Mouse (Mus musculus) embryonic facial prominence, embryonic 14.5 days (tissue): ENCODE measurements at regions not wholly inside any gene's neighbourhood (a gene's known extent, or its start where the extent isn't known, plus 50 kb on each side); places are given as distances from the start of the nearest gene placed in this dataset.
A peak's percentile ranks its signal among the peaks of the same experiment; 100 is the strongest.

Experiments used
- ATAC-seq: fragments of 200-750 bp; cut with Nextera tagmentation; 2 replicates; pipeline ENCODE4 v1.8.0; 2017; ENCODE audit warnings: low read depth, moderate number of reproducible peaks, moderate TSS enrichment
- DNase-seq: peaks from one replicate; pipeline ENCODE4 v3.0.0-alpha.2; 2015; ENCODE audit warnings: low spot score
- H3K27ac ChIP-seq: fragments of 300-500 bp; sonication (generic); replicated peaks from 2 replicates; pipeline ENCODE4 v1.5.1; 2014; ENCODE audit warnings: low read depth, mild to moderate bottlenecking, low read length, moderate library complexity
- H3K27me3 ChIP-seq: fragments of 300-500 bp; sonication (generic); replicated peaks from 2 replicates; pipeline ENCODE4 v1.6.1; 2014; ENCODE audit warnings: low read length; ENCODE audit not compliant: control insufficient read depth, insufficient read depth
- H3K36me3 ChIP-seq: fragments of 300-500 bp; sonication (generic); 2 replicates; pipeline ENCODE4 v1.6.1; 2014; ENCODE audit warnings: low read length, mixed read lengths; ENCODE audit not compliant: control insufficient read depth, insufficient read depth
- H3K4me1 ChIP-seq: fragments of 300-500 bp; sonication (generic); 2 replicates; pipeline ENCODE4 v1.6.1; 2014; ENCODE audit warnings: antibody characterized with exemption, low read length; ENCODE audit not compliant: control insufficient read depth, insufficient read depth
- H3K4me2 ChIP-seq: fragments of 300-500 bp; sonication (generic); 2 replicates; pipeline ENCODE4 v1.6.1; 2014; ENCODE audit warnings: low read depth, mild to moderate bottlenecking, low read length, moderate library complexity, mixed read lengths
- H3K4me3 ChIP-seq: fragments of 300-500 bp; sonication (generic); 2 replicates; pipeline ENCODE4 v1.5.1; 2014; ENCODE audit warnings: low read depth, mild to moderate bottlenecking, low read length
- H3K9ac ChIP-seq: fragments of 300-500 bp; sonication (generic); 2 replicates; pipeline ENCODE4 v1.6.1; 2014; ENCODE audit warnings: low read depth, mild to moderate bottlenecking, low read length, moderate library complexity, mixed read lengths
- H3K9me3 ChIP-seq: fragments of 300-500 bp; sonication (generic); 2 replicates; pipeline ENCODE4 v1.6.1; 2016; ENCODE audit warnings: low read length; ENCODE audit not compliant: control insufficient read depth
- WGBS: fragments of 180-500 bp; shearing (Covaris S2); extraction: QIAGEN DNeasy Blood & Tissue Kit; methylation state at CpG from one replicate; pipeline ENCODE4 v1.1.7; 2014; 5-methylcytosine and 5-hydroxymethylcytosine counted together

DNA sequence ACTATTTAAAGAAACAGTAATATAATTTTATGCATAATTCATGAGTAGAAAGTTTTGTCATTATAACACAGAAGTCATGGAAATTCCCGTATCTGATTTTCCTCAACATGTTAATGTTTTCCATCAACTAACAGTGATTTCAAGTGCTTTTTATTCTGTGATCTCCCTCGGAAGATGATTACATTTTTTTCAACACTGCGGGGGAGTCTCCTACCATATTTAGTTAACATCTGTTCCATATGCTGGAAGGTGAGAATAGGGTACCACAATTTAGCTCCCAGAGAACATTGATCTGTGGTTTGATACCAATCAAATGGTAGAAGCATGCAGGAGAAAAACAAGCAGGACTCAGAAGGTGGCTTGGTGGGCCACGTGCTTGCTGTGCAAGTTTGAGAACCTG is 321.1 kb upstream of the Pmfbp1 start:
- H3K9me3 ChIP-seq = peaks cover 7% of the 10 kb centered on the region; the same call in 1 of the 2 replicates
- ATAC-seq (no peak), DNase-seq (no peak)
- WGBS = 70% methylated on average over 4 of the region's 4 CpGs
- H3K4me3 ChIP-seq = no peak overlapping the region
- H3K27me3 ChIP-seq = no peaks in the 10 kb centered on the region
- no peaks in the 10 kb centered on the region for H3K4me1 ChIP-seq
- no peaks in the 10 kb centered on the region for H3K36me3 ChIP-seq
- no peak overlapping the region for H3K4me2 ChIP-seq
- H3K27ac ChIP-seq = no peak overlapping the region
- H3K9ac ChIP-seq = no peak overlapping the region

DNA sequence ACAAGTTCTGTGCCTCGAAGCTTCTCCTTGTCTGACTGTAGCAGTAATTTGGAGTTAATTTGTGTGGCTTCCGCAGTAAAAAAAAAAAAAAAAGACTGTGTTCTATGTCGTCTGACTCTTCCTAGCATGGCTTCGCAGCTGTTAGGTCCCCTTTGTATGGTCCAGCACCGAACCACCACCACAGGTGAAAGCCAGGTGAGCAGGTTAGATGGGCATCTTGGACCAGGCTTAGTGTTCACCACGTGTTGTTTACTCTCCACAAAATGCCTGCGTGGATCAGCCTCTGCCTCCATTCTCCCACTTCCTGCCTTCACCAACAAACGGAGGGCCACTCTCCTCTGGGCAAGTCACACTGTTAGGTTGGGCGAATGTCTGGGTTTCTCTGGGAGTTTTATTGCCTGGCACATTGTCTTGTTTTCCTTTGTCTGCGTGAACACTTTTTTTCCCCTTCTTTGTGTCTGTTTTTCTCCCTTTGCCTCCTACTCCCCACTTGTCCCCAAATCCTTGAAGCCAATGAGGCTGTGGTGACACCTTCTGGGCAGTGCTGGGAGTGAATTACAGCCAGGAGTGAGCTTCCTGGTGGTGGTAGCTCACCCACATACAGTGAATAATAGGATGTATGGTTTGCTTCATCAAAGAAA is 308.1 kb upstream of the Pmfbp1 start:
- H3K9me3 ChIP-seq = no peaks in the 10 kb centered on the region
- peak overlapping the region; percentile 28 for H3K4me3 ChIP-seq
- H3K27ac ChIP-seq = peak overlapping the region; percentile 55; the same call in 1 of the 2 replicates
- no peaks in the 10 kb centered on the region for H3K27me3 ChIP-seq
- H3K4me2 ChIP-seq = peak overlapping the region; percentile 72
- peak; percentile 94 for ATAC-seq
- no peaks in the 10 kb centered on the region for H3K36me3 ChIP-seq
- peak overlapping the region; percentile 64 for H3K9ac ChIP-seq
- DNase-seq = peak; percentile 87
- 16% methylated on average over 10 of the region's 10 CpGs for WGBS
- H3K4me1 ChIP-seq = peaks cover 6% of the 10 kb centered on the region; the same call in 1 of the 2 replicates

DNA sequence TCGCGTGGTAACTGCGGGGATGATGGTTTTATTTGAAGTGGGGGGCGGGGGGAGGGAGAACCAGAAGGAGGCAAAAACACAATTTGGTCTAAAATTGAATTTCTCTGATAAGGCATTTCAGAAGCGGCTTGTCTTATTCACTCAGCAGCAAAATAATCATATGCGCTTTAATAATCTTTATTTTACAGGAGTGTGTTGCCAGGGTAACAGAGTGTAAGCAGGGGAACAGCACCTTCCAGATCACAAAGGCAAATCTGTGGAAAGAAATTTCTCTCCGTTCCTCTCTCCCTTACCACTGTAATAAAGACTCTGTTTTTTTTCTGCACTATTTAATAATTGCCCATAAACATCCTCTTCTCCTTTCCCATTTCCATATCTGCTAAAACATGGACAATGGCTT is 306.2 kb upstream of the Pmfbp1 start:
- no peak overlapping the region for H3K27ac ChIP-seq
- no peaks in the 10 kb centered on the region for H3K27me3 ChIP-seq
- no peaks in the 10 kb centered on the region for H3K9me3 ChIP-seq
- no peak for ATAC-seq
- WGBS = 80% methylated on average over 7 of the region's 7 CpGs
- no peak overlapping the region for H3K4me2 ChIP-seq
- no peak for DNase-seq
- H3K4me1 ChIP-seq = peaks cover 6% of the 10 kb centered on the region; the same call in 1 of the 2 replicates
- H3K36me3 ChIP-seq = no peaks in the 10 kb centered on the region
- H3K9ac ChIP-seq = no peak overlapping the region
- no peak overlapping the region for H3K4me3 ChIP-seq

DNA sequence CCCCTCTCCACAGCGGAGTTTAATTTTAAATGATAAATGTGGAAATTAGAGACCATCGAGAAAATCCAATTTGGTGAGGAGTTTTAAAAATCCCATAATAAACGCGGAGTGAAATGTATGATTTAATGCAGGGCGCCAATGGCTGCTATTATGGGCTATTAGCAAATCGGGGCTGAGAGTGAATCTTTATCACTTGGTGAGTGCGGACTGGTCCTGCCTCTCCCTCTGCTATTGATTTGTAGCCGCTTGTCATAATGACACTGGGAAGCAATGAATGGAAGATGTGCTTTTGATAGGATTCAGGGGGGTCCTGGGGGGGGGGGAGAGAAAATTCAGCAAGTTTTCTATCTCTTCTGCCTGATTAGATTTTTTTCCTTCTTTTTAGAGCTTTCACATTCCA is 279.6 kb upstream of the Pmfbp1 start:
- Histone ChIP-seq H3K27me3 (no peaks in the 10 kb centered on the region), H3K36me3 (no peaks in the 10 kb centered on the region), H3K4me1 (no peaks in the 10 kb centered on the region), H3K4me2 (no peak overlapping the region), H3K27ac (no peak overlapping the region), H3K9ac (no peak overlapping the region), H3K4me3 (no peak overlapping the region), H3K9me3 (no peaks in the 10 kb centered on the region)
- no peak for DNase-seq
- ATAC-seq = no peak
- WGBS = 78% methylated on average over 8 of the region's 8 CpGs

DNA sequence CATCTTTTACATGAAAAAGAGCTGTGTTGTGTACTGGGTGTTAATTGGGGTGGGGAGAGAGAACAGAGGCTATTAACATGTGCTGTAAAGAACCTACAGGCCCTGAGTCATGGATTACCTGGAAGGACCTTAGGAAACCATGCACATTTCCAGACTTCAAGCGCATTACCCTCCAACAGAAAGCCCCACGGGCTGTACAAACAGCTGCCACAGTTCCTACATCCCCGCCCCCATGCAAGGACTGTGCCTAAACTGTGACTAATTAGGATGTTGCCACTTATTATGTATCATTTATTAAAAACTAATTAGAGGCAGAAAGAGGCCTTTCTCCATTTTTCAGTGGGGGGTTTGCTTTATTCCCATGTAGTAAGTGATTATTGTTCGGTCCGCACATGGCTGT is 277.5 kb upstream of the Pmfbp1 start:
- Histone ChIP-seq H3K4me3 (no peak overlapping the region), H3K27ac (no peak overlapping the region), H3K36me3 (no peaks in the 10 kb centered on the region), H3K9me3 (no peaks in the 10 kb centered on the region), H3K9ac (no peak overlapping the region), H3K4me1 (no peaks in the 10 kb centered on the region), H3K27me3 (no peaks in the 10 kb centered on the region), H3K4me2 (no peak overlapping the region)
- 80% methylated on average over 5 of the region's 5 CpGs for WGBS
- ATAC-seq (no peak), DNase-seq (no peak)

DNA sequence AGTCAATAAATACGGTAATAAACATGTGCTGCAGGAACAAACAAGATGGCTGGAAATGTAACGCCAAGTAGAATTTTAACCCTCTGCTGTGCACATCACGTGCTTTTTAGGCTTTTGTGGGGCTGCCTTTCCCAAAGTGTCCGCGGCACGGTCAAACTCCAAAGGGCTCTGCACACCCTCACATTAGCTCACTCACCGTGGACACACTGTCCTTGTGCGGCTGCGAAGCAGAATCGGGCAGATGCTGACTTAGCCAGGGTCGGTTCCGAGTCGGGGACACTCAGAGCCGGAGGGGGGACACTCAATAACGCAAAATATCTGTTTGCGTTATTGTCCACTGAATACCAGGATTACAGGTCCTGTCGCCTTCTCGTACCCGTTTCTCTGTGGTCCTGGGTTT is 276.5 kb upstream of the Pmfbp1 start:
- H3K4me2 ChIP-seq = no peak overlapping the region
- ATAC-seq = no peak
- H3K27me3 ChIP-seq = no peaks in the 10 kb centered on the region
- no peak overlapping the region for H3K9ac ChIP-seq
- no peak for DNase-seq
- no peak overlapping the region for H3K4me3 ChIP-seq
- no peak overlapping the region for H3K27ac ChIP-seq
- H3K36me3 ChIP-seq = no peaks in the 10 kb centered on the region
- H3K4me1 ChIP-seq = no peaks in the 10 kb centered on the region
- WGBS = 94% methylated on average over 19 of the region's 19 CpGs
- H3K9me3 ChIP-seq = no peaks in the 10 kb centered on the region

DNA sequence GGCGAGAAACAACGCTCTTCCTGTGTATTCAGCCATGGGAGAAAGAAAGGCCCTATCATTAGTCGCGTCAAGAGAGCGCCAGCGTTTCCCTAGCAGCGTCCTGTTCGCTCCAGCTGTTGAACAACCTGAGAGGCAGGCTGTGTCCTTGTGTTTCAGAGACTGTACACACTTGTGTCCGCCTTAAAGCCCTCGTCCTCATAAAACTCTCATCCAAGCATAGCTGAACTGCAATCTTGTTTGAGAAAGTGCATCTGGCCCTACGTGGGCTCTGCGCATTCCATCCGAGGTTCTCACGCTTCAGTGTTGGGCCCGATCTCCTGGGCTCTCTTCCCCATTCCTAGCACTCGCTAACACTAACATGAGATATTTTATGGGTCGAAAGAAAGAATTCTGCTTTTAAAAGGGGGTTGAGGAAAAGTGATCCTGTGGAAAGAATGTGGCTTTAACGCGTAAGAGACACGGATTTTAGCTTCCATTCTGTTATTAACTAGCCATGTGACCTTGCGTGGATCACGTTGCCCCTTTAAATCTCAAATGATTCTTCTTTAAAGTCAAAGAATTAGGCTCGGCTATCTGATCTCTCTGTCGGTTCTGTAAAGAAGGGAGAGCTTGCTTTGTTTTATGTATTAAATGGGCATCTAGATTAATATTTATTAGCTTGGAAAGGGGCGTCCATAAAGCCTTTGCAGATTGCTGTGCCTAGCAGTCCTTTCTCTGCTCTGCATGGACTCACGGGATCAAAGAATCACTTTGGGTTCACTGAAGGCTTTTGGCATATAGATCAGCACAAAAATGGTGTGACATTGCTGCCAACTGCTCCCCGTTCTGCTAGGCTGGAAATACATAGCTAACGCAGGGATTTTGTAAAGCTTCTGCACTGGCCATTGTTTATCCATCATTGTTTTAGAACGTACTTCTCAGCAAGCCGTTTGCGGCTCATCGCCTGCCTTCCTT is 261.3 kb upstream of the Pmfbp1 start:
- 66% methylated on average over 32 of the region's 32 CpGs for WGBS
- Histone ChIP-seq H3K4me1 (no peaks in the 10 kb centered on the region), H3K4me3 (no peak overlapping the region), H3K9me3 (no peaks in the 10 kb centered on the region), H3K4me2 (peak overlapping the region; percentile 15; the same call in 1 of the 2 replicates), H3K9ac (no peak overlapping the region), H3K27ac (no peak overlapping the region), H3K36me3 (no peaks in the 10 kb centered on the region), H3K27me3 (no peaks in the 10 kb centered on the region)
- ATAC-seq (peak; percentile 57), DNase-seq (peak; percentile 70)

DNA sequence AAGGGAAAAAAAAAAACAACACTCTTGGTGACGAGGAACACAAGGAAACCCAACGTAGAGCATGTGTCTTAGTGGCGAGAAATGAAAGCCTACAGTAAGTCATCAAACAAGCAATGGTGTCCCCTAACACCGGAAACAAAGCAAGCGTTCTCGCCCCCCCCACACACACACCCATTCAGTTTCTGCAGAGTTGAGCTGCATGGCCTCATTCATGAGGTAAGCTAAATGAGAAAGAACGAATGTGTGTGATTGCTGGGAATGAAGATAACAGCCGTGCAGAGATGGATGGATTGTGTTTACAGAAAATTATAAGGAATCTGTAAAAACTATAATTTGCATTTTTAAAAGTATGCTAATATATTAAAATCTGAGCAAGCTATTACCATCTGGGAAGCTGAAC is 248.3 kb upstream of the Pmfbp1 start:
- Histone ChIP-seq H3K27me3 (no peaks in the 10 kb centered on the region), H3K4me2 (no peak overlapping the region), H3K4me1 (no peaks in the 10 kb centered on the region), H3K4me3 (no peak overlapping the region), H3K27ac (no peak overlapping the region), H3K9ac (no peak overlapping the region), H3K9me3 (no peaks in the 10 kb centered on the region), H3K36me3 (no peaks in the 10 kb centered on the region)
- WGBS = 76% methylated on average over 8 of the region's 8 CpGs
- DNase-seq (no peak), ATAC-seq (no peak)
